Mouse (Mus musculus) midbrain, embryonic 10.5 days (tissue): Measurements from ENCODE around the gene Zfy1. TPM values are rescaled to one million over a fixed set of nuclear protein-coding genes. Genes with fewer than 3 reads are reported as not detected.
"Not testable (repeated sequence)": the region's sequence is repeated elsewhere in the genome, so short reads cannot be mapped to it uniquely, and the experiment has no call there.

Experiments
- DNase-seq: peaks from one replicate; pipeline ENCODE4 v3.0.0-alpha.2; 2017; ENCODE audit warnings: low spot score
- H3K27ac ChIP-seq: fragments of 300-500 bp; sonication (generic); replicated peaks from 2 replicates; pipeline ENCODE4 v1.5.1; 2016; ENCODE audit warnings: mild to moderate bottlenecking
- H3K27me3 ChIP-seq: fragments of 300-500 bp; sonication (generic); 2 replicates; pipeline ENCODE4 v1.6.1; 2016; ENCODE audit warnings: low read depth, mild to moderate bottlenecking; ENCODE audit not compliant: poor library complexity, severe bottlenecking
- H3K36me3 ChIP-seq: fragments of 300-500 bp; sonication (generic); 2 replicates; pipeline ENCODE4 v1.6.1; 2016; ENCODE audit warnings: mild to moderate bottlenecking, moderate library complexity
- H3K4me1 ChIP-seq: fragments of 300-500 bp; sonication (generic); 2 replicates; pipeline ENCODE4 v1.6.1; 2016
- H3K4me3 ChIP-seq: fragments of 300-500 bp; sonication (generic); 2 replicates; pipeline ENCODE4 v1.5.1; 2016; ENCODE audit warnings: mild to moderate bottlenecking, moderate library complexity
- H3K9me3 ChIP-seq: fragments of 300-500 bp; sonication (generic); replicated peaks from 2 replicates; pipeline ENCODE4 v1.6.1; 2016; ENCODE audit warnings: mild to moderate bottlenecking
- WGBS: fragments of 180-500 bp; shearing (Covaris S2); methylation state at CpG from one replicate; pipeline ENCODE4 v1.1.7; 2016; 5-methylcytosine and 5-hydroxymethylcytosine counted together
- polyA plus RNA-seq: library from polyadenylated mRNA; unstranded; fragments of >200 nt; fragmentation: Nextera tagmentation; extraction: Ambion mirVana; gene quantifications from 2 replicates; pipeline ENCODE4 v1.2.1, GENCODE M21; 2016

Zfy1 gene
- not detected in 2 replicates for polyA plus RNA-seq

DNA sequence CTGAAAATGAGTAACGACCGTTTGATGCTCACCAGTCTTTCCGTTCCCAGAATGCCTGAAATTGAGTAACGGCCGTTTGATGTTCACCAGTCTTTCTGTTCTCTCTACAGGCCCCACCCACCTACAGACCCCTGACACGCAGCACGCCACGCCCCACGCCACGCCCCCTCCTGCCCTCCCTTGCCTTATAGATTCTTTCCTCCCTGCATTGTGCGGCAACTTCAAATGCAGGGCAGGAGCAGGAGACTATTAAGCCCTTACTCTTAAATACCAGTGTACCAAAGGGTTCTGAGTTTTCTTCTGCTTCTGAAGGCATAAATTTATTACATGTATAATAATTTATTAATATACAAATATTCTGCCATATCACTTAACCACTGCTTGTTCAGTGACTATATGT lies at the start of gene Zfy1:
Zfy1 (minus strand) TSS at position 101 of the 400 bp plus-strand sequence.
- H3K36me3 ChIP-seq, H3K4me3 ChIP-seq, H3K27me3 ChIP-seq, H3K9me3 ChIP-seq, DNase-seq, H3K4me1 ChIP-seq, H3K27ac ChIP-seq: not testable (repeated sequence)
- WGBS = no CpG with 5 or more reads among the region's 11 CpGs

DNA sequence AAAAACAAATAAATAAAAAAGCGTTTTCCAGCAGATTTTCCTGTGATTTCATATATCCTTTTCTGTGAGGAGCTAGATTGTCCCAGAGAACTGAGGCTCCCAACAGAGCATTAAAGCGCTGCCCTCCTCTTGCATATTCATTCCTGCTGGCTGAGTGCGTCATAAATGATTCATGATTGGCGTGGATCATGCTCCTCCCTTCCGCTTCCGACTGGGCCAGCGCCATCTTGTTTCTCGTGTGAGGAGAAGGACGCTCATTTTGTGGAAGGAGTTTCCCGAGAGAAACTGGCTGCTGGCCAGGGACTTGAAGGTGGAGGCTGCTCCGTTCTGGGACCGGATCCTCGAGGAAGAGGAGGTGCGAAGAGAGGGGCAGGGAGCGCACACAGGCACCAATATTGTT lies 21.2 kb upstream of the Zfy1 start, which contains the start of gene Uba1y:
Uba1y (plus strand) TSS at position 254 of the 400 bp plus-strand sequence.
- no peaks in the 10 kb centered on the region for H3K4me1 ChIP-seq
- WGBS = 91% methylated on average over 7 of the region's 15 CpGs
- H3K9me3 ChIP-seq = no peaks in the 10 kb centered on the region
- no peak within 1 kb of the TSS for H3K27ac ChIP-seq
- no peaks in the 10 kb centered on the region for H3K36me3 ChIP-seq
- no peaks in the 10 kb centered on the region for H3K27me3 ChIP-seq
- no peak for DNase-seq
- no peak within 1 kb of the TSS for H3K4me3 ChIP-seq

DNA sequence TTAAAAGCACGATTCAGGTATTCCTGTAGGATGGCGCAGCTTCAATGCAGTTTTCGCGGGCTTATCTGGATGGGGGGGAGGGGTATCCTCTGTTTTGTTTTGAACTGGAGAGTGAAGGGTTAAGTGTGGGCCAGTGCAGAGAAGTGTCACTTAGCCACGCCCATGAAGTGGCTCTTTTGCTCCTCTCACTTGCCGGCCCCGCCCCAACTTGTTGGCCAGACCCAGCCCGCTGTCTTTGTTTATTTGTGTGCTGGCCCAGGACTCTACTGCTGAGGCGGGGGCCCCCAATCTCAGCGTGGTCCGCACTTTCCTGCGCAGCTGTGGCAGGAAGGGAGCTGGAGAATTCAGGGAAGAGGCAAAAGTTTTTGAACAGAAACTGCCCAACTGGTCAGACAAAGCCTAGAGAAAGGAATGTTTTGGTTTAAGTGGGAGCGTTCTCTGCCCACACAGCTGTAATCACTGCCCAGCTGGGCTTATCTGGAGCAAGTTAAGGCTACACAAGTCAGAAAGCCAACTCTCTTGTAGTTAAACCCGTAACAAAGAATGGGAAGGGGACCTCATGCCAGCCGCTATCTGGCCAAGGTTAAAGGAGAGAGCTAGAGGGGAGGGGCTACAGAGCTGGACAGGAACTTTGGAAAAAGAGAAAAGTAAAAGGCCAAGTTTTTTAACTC lies 11.9 kb upstream of the Zfy1 start:
- DNase-seq = peak; percentile 73
- H3K36me3 ChIP-seq = no peaks in the 10 kb centered on the region
- peak overlapping the region; percentile 34 for H3K4me3 ChIP-seq
- no peaks in the 10 kb centered on the region for H3K4me1 ChIP-seq
- H3K27ac ChIP-seq = peak overlapping the region; percentile 68
- H3K27me3 ChIP-seq = no peaks in the 10 kb centered on the region
- WGBS = 0% methylated on average over 14 of the region's 15 CpGs
- H3K9me3 ChIP-seq = no peaks in the 10 kb centered on the region

Other genes starting within 250 kb of the Zfy1 start
- gene Uba1y, start 21.2 kb upstream of the Zfy1 start, polyA plus RNA-seq = not detected in 2 replicates
- 10.4 and 13.6 TPM in 2 replicates for gene Kdm5d, start 100.4 kb upstream of the Zfy1 start, polyA plus RNA-seq
- gene Eif2s3y, start 213.1 kb upstream of the Zfy1 start, polyA plus RNA-seq = 27.1 and 28.5 TPM in 2 replicates